Mouse (Mus musculus) heart, postnatal 36 days (tissue): Measurements from ENCODE around the gene H2al1b. TPM values are rescaled to one million over a fixed set of nuclear protein-coding genes. Genes with fewer than 3 reads are reported as not detected.
"Not testable (repeated sequence)": the region's sequence is repeated elsewhere in the genome, so short reads cannot be mapped to it uniquely, and the experiment has no call there.

Experiments used
- DNase-seq, 2 experiments: peaks; one replicate each; pipeline ENCODE4 v3.0.0; 2021 to 2022
- intact Hi-C: fragments of 180-260 bp; cut with DNase I; formaldehyde crosslinking; loops from one replicate; pipeline ENCODE4 v1.15.1; 2025
- total RNA-seq, 2 experiments: library from RNA; stranded (reverse); gene quantifications; 2 replicates each; pipeline ENCODE4 v1.2.3; 2021

Gene H2al1b
- not detected for total RNA-seq

DNA sequence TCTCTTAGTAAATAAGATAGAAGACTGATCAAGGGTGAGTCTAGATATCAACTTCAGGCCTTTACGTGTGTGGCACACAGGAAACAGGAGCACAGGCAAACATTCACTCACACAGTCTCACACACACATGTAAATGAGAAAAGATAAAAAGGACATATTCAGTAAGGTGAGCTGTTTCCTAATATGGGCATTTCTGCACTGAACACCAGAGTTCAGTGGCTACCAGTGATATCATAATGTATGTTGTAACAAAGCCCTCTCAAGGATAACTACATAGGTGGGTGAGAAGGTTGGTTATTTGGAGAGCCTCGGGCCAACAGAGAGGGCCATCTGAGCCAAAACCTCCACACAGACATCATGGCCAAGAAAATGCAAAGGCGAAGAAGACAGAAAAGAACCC, at the start of gene H2al1b:
TSS of gene H2al1b (plus strand) at position 301 of the 400 bp plus-strand sequence.
- DNase-seq, intact Hi-C loops: not testable (repeated sequence)

DNA sequence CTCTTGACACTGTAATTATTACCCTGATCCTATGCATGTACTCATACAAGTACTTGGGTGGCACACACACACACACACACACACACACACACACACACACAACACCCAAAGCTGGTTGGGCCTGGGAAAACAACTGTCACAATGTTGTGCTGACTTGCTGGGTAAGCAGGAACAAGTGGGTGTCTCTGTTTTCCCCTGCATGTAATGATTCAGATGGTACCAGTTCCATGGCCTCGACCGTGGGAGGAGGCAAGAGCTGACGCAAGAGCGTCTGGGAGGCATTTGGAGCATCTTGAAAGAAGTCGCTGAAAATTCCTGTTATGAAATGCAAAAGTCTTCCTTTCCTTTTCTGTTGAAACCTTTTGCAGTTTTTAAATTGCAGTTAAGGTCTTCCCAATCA, 48.2 kb upstream of the H2al1b start:
- intact Hi-C loops, result no loop called here
- peak in 1 of 2 experiments; percentile 4 for DNase-seq

DNA sequence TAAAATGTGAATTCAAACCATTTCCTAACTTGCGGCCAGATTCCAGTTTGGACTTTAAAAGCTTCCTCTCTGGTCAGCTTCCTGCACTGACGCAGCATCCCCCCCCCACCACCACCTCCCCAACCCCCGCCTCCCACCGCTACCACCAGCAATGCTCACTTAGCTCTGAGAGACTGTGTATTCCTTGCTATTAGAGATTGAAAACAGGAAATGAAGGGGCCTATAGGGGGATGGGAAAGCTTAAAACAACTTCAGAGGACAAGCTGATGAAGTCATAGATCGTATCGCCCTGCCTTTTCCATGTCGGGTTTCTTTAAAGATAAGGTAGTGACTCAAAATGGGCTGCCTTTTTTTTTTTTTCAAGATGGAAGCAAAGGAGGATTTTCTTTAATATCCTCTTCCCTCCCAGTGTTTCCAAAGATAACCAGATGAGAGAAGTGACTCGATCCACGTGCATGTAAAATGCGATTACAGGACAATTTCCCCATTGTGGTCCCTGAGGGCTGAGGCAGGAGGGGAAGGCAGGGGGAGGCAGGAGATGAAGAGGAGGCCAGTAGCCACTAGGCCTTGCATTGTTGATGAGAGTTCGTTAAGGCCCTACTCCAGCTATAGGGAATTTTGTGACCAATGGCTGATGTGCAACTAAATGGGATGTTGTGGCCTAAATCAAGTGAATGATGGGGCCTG, 47.6 kb upstream of the H2al1b start:
- intact Hi-C loops, result no loop called here
- DNase-seq, result no peak

DNA sequence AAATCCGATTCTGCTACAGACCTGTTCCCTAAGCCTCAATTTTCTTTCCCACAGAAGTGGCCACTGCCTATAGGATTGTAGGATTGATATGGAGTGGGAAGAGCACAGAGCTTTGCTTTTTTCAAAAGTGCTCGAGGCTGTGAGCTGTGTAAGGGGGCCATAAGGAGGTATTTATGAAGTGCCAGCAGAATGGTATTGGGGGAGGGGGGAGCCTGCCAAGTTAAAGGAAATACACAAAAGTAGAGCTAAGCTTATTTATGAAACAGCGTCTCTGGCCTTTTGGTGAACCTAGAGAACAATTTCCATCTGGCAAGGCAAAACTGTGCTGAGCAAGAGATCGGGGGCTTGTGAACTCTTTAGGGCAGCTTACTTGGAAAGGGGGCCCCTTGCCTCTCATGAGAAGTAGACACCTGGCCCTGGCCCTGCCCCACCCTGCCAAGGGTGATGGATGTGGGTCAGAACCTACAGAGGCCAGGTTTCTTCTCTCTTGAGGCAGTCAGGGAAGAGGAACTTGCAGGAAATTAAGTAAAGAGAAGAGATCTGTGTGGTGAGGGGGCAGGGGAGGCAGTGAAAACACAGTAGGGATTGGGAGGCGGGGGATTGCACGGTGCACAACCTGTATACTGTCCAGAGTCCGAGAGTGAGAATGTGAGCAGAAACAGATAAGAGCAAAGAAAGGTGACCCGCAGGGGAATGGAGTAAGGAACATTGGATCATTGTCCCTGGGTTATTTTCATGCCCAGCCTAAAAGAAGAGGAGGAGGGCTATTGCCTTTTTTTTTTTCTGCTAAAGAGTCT, 46.5 kb upstream of the H2al1b start:
- intact Hi-C loops, result no loop called here
- no peak for DNase-seq

DNA sequence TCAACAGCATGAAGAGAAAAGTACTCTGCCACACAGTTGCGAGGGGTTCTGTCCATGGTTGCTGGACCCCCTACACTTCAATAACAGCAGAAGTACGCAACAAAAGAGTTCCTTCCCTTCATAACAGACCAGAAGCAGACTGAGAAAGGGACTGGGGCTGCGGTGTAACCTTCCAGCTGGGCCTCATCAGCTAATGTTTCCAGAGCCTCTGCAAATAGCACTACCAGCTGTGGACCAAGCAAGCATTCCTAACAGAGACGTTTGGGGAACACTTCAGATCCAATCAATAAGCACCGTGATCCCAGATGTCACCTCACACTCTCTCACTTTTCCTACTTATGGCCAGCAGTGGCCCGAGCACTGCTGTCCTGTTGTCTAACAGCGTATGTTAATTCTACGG, 37.3 kb upstream of the H2al1b start:
- no peak for DNase-seq
- intact Hi-C loops, result loop anchor here (1.0 kb wide), 1 partner anchor 28 kb away; no protein-coding TSS in a partner anchor

DNA sequence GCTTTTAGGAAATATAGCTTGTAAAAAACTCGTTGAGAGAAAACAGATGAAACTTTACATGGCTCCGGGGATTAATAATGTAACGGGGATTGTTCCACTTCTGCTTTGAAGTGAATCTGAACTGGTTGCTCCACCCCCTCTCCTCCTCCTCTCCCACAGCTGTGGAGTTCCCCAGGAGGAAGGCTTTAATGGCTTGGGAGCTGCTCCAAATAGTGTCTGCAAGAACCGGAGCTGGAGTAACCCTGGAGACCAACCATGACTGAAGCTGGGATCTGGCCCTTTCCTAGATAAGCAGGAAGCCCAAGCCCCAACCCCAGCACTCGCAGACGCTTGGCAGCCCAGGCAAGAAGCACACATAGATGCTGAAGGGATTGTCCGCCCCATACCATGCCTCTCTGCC, 34.4 kb upstream of the H2al1b start:
- intact Hi-C loops, result no loop called here

DNA sequence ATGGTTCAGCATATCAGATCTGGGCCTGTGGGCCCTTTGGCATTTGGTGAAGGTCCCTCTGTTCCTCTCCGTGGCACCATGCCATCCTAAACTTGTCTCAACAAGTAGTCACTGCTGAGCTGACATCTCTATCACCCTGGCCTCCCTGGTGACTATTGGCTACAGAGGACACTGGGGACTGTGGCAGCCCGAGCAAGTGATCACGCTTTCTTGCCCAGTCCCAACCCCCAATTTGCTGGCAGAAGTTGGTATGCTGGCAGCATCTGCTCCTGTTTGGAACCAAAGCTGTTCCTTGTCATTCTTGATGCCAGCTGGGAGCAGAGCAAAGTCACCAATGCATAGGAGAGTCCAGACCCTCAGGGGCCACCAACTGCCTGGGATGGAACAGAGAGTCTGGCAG, 33.2 kb upstream of the H2al1b start:
- DNase-seq, result peak in 1 of 2 experiments; percentile 17
- intact Hi-C loops, result no loop called here

More for the DNA sequence above, 34.4 kb upstream of the H2al1b start:
- peak in 1 of 2 experiments; percentile 5 for DNase-seq

DNA sequence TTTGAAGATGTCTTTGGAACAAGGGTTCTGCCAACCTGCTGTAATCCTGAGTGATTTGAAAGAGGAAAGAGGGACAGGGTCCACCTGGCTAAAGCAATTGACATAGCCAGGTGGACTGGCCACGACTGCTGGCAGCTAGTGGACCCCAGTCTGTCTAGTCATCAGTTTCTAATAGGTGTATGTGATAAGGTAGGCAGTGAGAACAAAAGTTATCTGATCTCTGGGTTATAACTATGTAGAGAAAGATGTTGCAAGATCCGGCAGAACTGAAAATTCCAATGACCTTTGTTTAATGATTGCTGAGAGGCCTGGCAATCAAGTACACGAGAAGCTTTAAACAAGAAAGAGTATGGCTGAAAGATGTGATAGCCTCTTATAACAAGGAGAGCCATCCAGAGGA, 29.0 kb upstream of the H2al1b start:
- DNase-seq, result no peak
- intact Hi-C loops, result no loop called here

DNA sequence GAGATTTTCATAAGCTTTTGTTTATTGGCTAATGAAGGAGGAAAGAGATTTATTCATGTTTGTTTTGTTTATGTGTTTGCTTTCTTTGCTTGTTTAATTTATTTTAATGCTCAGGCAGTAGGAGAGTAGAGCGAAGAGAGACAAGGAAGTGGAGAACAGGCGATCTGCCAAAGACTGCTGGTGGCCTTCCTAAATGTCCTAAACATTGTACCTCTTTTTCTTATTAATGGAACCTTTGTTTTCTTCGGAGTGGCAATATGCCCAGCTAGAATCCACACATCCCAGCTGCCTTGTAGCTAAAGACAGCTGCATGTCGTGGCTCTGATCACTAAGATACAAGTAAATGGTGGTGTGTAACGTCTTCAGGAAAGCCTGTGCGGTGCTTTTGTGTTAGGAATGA, 25.1 kb upstream of the H2al1b start:
- no peak for DNase-seq
- intact Hi-C loops, result no loop called here

DNA sequence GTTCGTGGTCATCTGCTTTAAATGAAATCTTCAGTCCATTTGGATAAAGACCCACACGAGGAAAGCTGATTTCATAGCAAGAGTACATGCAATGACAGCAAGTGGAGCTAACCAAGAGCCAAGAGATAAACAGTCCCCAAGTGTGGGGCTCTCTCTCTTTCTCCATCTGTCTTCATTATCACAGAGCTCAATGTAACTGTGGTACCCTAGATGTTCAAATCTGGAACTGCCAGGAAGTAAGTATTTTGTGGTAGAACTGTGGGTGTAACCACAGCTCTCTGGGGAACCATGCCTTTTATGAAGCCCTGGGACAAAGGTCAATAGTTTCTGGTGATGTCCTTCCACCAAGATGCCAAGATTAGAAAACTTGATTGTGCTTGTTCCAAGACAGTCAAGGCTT, 21.5 kb upstream of the H2al1b start:
- no peak for DNase-seq

DNA sequence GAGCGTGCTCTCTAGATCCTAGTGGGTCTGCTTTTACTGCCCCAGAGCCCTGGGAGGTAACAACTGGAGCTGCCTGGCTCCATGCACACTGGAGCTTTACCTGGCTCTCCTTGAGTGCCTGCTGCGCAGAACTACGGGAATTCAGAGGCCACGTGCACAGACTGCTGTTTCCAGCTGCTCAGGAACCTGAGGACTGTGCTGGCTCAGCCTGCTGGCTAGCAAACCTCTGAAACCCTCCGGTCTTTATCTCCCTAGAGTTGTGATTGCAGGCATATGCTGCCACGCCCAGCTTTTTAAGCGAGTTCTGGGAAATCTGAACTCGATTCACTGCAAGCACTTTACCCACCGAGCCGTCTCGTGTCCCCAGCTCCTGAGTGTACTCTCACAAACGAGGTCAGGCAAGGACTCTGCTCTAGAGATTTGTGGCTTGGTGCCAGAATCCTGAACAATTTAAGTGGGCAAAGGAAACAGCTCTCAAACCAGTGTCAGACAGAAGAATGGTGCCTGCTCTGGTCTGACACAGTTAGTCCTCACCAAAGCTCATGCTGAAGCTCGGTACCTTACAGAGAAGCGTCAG, 13.8 kb upstream of the H2al1b start:
- DNase-seq, result peak; percentile 6 to 10

More for the DNA sequence above, 21.5 kb upstream of the H2al1b start:
- intact Hi-C loops, result no loop called here

DNA sequence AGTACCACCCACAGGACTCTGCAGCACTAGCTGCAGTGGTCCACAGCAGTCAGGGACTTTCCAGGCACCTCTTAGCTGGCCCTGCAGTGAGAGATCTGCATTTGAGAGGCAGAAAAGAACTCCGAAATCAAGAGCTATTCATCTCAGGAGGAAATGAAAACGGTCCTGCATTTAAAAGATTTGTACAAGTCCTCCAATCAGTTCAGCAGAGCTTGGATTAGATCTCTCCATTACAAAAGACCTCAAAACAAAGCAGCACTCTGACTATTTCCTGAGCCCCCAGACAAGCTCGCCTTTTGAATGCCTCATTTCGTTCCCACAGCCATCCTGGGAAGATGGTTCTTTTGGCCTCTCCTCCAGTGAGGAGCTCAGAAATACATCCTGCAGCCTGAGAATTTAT, 13.0 kb upstream of the H2al1b start:
- no peak for DNase-seq
- intact Hi-C loops, result no loop called here

More for the DNA sequence above, 13.8 kb upstream of the H2al1b start:
- intact Hi-C loops, result no loop called here

DNA sequence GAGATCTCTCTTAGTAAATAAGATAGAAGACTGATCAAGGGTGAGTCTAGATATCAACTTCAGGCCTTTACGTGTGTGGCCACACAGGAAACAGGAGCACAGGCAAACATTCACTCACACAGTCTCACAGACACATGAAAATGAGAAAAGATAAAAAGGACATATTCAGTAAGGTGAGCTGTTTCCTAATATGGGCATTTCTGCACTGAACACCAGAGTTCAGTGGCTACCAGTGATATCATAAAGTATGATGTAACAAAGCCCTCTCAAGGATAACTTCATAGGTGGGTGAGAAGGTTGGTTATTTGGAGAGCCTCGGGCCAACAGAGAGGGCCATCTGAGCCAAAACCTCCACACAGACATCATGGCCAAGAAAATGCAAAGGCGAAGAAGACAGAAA, 3.3 kb upstream of the H2al1b start, which contains the start of gene H2al1a:
TSS of gene H2al1a (plus strand) at position 301 of the 400 bp plus-strand sequence.
- intact Hi-C loops, result not testable (repeated sequence)

DNA sequence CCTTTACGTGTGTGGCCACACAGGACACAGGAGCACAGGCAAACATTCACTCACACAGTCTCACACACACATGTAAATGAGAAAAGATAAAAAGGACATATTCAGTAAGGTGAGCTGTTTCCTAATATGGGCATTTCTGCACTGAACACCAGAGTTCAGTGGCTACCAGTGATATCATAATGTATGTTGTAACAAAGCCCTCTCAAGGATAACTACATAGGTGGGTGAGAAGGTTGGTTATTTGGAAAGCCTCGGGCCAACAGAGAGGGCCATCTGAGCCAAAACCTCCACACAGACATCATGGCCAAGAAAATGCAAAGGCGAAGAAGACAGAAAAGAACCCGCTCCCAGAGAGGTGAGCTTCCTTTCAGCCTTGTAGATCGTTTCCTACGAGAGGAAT, 3.1 kb downstream of the H2al1b start, which contains the start of gene H2al1c:
TSS of gene H2al1c (plus strand) at position 301 of the 400 bp plus-strand sequence.
- DNase-seq, intact Hi-C loops: not testable (repeated sequence)

More for the DNA sequence above, 3.3 kb upstream of the H2al1b start, which contains the start of gene H2al1a:
- DNase-seq, result not testable (repeated sequence)

DNA sequence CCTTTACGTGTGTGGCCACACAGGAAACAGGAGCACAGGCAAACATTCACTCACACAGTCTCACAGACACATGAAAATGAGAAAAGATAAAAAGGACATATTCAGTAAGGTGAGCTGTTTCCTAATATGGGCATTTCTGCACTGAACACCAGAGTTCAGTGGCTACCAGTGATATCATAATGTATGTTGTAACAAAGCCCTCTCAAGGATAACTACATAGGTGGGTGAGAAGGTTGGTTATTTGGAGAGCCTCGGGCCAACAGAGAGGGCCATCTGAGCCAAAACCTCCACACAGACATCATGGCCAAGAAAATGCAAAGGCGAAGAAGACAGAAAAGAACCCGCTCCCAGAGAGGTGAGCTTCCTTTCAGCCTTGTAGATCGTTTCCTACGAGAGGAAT, 6.3 kb downstream of the H2al1b start, which contains the start of gene H2al1d:
TSS of gene H2al1d (plus strand) at position 301 of the 400 bp plus-strand sequence.
- intact Hi-C loops, DNase-seq: not testable (repeated sequence)

DNA sequence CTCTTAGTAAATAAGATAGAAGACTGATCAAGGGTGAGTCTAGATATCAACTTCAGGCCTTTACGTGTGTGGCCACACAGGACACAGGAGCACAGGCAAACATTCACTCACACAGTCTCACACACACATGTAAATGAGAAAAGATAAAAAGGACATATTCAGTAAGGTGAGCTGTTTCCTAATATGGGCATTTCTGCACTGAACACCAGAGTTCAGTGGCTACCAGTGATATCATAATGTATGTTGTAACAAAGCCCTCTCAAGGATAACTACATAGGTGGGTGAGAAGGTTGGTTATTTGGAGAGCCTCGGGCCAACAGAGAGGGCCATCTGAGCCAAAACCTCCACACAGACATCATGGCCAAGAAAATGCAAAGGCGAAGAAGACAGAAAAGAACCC, 9.4 kb downstream of the H2al1b start, which contains the start of gene H2al1e:
TSS of gene H2al1e (plus strand) at position 301 of the 400 bp plus-strand sequence.
- intact Hi-C loops, DNase-seq: not testable (repeated sequence)

DNA sequence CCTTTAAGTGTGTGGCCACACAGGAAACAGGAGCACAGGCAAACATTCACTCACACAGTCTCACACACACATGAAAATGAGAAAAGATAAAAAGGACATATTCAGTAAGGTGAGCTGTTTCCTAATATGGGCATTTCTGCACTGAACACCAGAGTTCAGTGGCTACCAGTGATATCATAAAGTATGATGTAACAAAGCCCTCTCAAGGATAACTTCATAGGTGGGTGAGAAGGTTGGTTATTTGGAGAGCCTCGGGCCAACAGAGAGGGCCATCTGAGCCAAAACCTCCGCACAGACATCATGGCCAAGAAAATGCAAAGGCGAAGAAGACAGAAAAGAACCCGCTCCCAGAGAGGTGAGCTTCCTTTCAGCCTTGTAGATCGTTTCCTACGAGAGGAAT, 12.6 kb downstream of the H2al1b start, which contains the start of gene H2al1f:
TSS of gene H2al1f (plus strand) at position 301 of the 400 bp plus-strand sequence.
- intact Hi-C loops, DNase-seq: not testable (repeated sequence)

DNA sequence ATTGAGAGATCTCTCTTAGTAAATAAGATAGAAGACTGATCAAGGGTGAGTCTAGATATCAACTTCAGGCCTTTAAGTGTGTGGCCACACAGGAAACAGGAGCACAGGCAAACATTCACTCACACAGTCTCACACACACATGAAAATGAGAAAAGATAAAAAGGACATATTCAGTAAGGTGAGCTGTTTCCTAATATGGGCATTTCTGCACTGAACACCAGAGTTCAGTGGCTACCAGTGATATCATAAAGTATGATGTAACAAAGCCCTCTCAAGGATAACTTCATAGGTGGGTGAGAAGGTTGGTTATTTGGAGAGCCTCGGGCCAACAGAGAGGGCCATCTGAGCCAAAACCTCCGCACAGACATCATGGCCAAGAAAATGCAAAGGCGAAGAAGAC, 15.7 kb downstream of the H2al1b start, which contains the start of gene H2al1g:
TSS of gene H2al1g (plus strand) at position 301 of the 400 bp plus-strand sequence.
- intact Hi-C loops, DNase-seq: not testable (repeated sequence)

DNA sequence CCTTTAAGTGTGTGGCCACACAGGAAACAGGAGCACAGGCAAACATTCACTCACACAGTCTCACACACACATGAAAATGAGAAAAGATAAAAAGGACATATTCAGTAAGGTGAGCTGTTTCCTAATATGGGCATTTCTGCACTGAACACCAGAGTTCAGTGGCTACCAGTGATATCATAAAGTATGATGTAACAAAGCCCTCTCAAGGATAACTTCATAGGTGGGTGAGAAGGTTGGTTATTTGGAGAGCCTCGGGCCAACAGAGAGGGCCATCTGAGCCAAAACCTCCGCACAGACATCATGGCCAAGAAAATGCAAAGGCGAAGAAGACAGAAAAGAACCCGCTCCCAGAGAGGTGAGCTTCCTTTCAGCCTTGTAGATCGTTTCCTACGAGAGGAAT, 19.0 kb downstream of the H2al1b start, which contains the start of gene H2al1h:
TSS of gene H2al1h (plus strand) at position 301 of the 400 bp plus-strand sequence.
- intact Hi-C loops, DNase-seq: not testable (repeated sequence)

DNA sequence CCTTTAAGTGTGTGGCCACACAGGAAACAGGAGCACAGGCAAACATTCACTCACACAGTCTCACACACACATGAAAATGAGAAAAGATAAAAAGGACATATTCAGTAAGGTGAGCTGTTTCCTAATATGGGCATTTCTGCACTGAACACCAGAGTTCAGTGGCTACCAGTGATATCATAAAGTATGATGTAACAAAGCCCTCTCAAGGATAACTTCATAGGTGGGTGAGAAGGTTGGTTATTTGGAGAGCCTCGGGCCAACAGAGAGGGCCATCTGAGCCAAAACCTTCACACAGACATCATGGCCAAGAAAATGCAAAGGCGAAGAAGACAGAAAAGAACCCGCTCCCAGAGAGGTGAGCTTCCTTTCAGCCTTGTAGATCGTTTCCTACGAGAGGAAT, 22.1 kb downstream of the H2al1b start, which contains the start of gene H2al1i:
TSS of gene H2al1i (plus strand) at position 301 of the 400 bp plus-strand sequence.
- intact Hi-C loops, DNase-seq: not testable (repeated sequence)
